Mouse (Mus musculus): ENCODE measurements around the gene Qrsl1. TPM values are rescaled to one million over a fixed set of nuclear protein-coding genes. Genes with fewer than 3 reads are reported as not detected.

Gene Qrsl1
- polyA plus RNA-seq, 1 experiment from 2014 or later: 24.4 TPM

DNA sequence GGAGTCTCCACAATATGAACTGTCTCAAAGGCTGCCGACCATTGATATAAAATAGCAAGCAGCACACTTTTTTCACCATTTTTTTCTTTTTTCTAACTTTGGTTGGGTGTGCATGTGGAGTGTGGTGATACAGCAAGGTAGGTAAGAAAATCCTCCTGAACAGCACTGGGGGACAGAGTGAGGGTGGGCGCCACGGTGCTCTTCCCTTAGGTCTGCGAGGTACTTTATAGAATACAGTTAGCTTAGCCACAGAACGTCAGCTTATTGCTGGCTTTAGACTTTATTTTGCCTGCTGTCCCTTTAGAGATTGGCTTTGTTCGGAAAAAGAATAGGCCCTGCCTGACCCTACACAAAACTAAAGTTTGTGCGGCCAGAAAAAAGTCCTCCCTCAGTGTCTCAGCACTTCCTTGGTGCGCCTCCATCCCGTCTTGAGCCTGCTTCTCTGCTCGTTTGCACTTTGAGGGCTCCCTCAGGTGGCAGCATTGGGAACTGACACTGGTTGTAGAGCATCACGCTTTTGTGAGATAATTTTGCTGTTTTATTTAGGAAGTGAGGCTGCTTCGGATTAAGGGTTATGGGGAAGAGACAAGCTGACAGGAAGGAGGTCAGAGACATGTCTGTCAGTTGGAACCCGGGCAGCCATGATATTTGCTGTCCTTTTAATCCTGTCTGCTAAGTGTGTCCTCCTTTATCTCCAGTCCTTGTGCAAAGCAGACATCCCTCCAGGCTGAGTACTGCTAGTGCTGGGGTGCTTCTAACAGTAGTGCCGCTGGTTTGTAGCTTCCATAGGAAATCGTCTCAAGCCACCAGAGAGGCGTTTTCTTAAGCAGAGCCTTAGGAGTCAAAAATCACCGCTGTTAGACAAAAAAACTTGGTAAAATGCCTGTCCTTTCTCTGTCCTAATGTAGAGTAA, 17.4 kb upstream of the Qrsl1 start:
- H3K4me1 ChIP-seq (ENCODE audit: control insufficient read depth, insufficient read depth, low read length): peaks cover 5% of the 10 kb centered on the region; the same call in 1 of the 2 replicates
- no peaks in the 10 kb centered on the region for H3K36me3 ChIP-seq (ENCODE audit: control insufficient read depth, insufficient read depth, low read length)
- H3K27ac ChIP-seq (ENCODE audit: low read length): no peak overlapping the region
- H3K9ac ChIP-seq (replicated peaks; ENCODE audit: low read depth, low read length): no peak overlapping the region
- H3K4me2 ChIP-seq (replicated peaks; ENCODE audit: low read depth, low read length): no peak overlapping the region
- no peak for ATAC-seq (ENCODE audit: insufficient number of reproducible peaks, insufficient read depth, low FRiP score, low read depth)
- no peaks in the 10 kb centered on the region for H3K27me3 ChIP-seq (ENCODE audit: control insufficient read depth, insufficient read depth, low read length)
- no peak overlapping the region for H3K4me3 ChIP-seq (ENCODE audit: low read depth, low read length)
- 43% methylated on average over 17 of the region's 17 CpGs for WGBS
- H3K9me3 ChIP-seq (ENCODE audit: control insufficient read depth, low read depth, low read length): no peaks in the 10 kb centered on the region

- Histone ChIP-seq H3K36me3 (ENCODE audit: control insufficient read depth, insufficient read depth, low read length) (no peaks in the 10 kb centered on the region), H3K27me3 (ENCODE audit: control insufficient read depth, insufficient read depth, low read length) (no peaks in the 10 kb centered on the region), H3K4me2 (replicated peaks; ENCODE audit: low read depth, low read length) (no peak overlapping the region), H3K4me3 (ENCODE audit: low read depth, low read length) (no peak overlapping the region), H3K27ac (ENCODE audit: low read length) (no peak overlapping the region), H3K9me3 (ENCODE audit: control insufficient read depth, low read depth, low read length) (no peaks in the 10 kb centered on the region), H3K4me1 (ENCODE audit: control insufficient read depth, insufficient read depth, low read length) (peaks cover 5% of the 10 kb centered on the region; the same call in 1 of the 2 replicates), H3K9ac (replicated peaks; ENCODE audit: low read depth, low read length) (no peak overlapping the region)
- 81% methylated on average over 2 of the region's 2 CpGs for WGBS
- no peak for ATAC-seq (ENCODE audit: insufficient number of reproducible peaks, insufficient read depth, low FRiP score, low read depth)
These were observed 15.2 kb upstream of the Qrsl1 start for GRCm38 (mm10) chr10:43916737-43917136.

- Histone ChIP-seq H3K36me3 (ENCODE audit: control insufficient read depth, insufficient read depth, low read length) (no peaks in the 10 kb centered on the region), H3K4me1 (ENCODE audit: control insufficient read depth, insufficient read depth, low read length) (peaks cover 5% of the 10 kb centered on the region; the same call in 1 of the 2 replicates), H3K9me3 (ENCODE audit: control insufficient read depth, low read depth, low read length) (no peaks in the 10 kb centered on the region), H3K4me3 (ENCODE audit: low read depth, low read length) (no peak overlapping the region), H3K9ac (replicated peaks; ENCODE audit: low read depth, low read length) (no peak overlapping the region), H3K4me2 (replicated peaks; ENCODE audit: low read depth, low read length) (no peak overlapping the region), H3K27me3 (ENCODE audit: control insufficient read depth, insufficient read depth, low read length) (no peaks in the 10 kb centered on the region), H3K27ac (ENCODE audit: low read length) (no peak overlapping the region)
- no peak for ATAC-seq (ENCODE audit: insufficient number of reproducible peaks, insufficient read depth, low FRiP score, low read depth)
- 79% methylated on average over 12 of the region's 12 CpGs for whole genome bisulfite sequencing
These were observed 14.6 kb upstream of the Qrsl1 start for GRCm38 (mm10) chr10:43916181-43916580.

- H3K9me3 ChIP-seq (ENCODE audit: control insufficient read depth, low read depth, low read length): no peaks in the 10 kb centered on the region
- ATAC-seq (ENCODE audit: insufficient number of reproducible peaks, insufficient read depth, low FRiP score, low read depth): no peak
- no peak overlapping the region for H3K4me2 ChIP-seq (replicated peaks; ENCODE audit: low read depth, low read length)
- 86% methylated on average over 3 of the region's 3 CpGs for WGBS
- H3K27me3 ChIP-seq (ENCODE audit: control insufficient read depth, insufficient read depth, low read length): no peaks in the 10 kb centered on the region
- H3K36me3 ChIP-seq (ENCODE audit: control insufficient read depth, insufficient read depth, low read length): no peaks in the 10 kb centered on the region
- no peak overlapping the region for H3K27ac ChIP-seq (ENCODE audit: low read length)
- no peak overlapping the region for H3K9ac ChIP-seq (replicated peaks; ENCODE audit: low read depth, low read length)
- H3K4me3 ChIP-seq (ENCODE audit: low read depth, low read length): no peak overlapping the region
- peaks cover 3% of the 10 kb centered on the region; the same call in 1 of the 2 replicates for H3K4me1 ChIP-seq (ENCODE audit: control insufficient read depth, insufficient read depth, low read length)
These were observed 10.7 kb upstream of the Qrsl1 start for GRCm38 (mm10) chr10:43912236-43912635.

DNA sequence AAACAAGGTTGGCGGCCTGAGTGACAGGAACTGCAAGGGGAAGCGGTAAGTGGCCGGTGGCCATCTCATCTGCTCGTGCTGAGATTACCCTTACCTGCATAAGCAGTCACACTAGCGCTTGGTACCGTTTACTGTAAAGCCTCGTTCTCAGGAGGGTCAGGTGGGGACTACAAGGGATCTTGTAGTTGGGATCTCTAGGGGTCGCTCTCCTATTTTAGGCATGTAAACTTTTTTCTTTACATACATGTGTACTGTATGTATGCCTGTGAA, 9.3 kb upstream of the Qrsl1 start:
- H3K4me3 ChIP-seq (ENCODE audit: low read depth, low read length): no peak overlapping the region
- no peaks in the 10 kb centered on the region for H3K4me1 ChIP-seq (ENCODE audit: control insufficient read depth, insufficient read depth, low read length)
- no peak overlapping the region for H3K4me2 ChIP-seq (replicated peaks; ENCODE audit: low read depth, low read length)
- ATAC-seq (ENCODE audit: insufficient number of reproducible peaks, insufficient read depth, low FRiP score, low read depth): no peak
- no peak overlapping the region for H3K9ac ChIP-seq (replicated peaks; ENCODE audit: low read depth, low read length)
- WGBS: 86% methylated on average over 8 of the region's 8 CpGs
- no peaks in the 10 kb centered on the region for H3K9me3 ChIP-seq (ENCODE audit: control insufficient read depth, low read depth, low read length)
- H3K27ac ChIP-seq (ENCODE audit: low read length): no peak overlapping the region
- H3K27me3 ChIP-seq (ENCODE audit: control insufficient read depth, insufficient read depth, low read length): no peaks in the 10 kb centered on the region
- no peaks in the 10 kb centered on the region for H3K36me3 ChIP-seq (ENCODE audit: control insufficient read depth, insufficient read depth, low read length)

GRCm38 (mm10) chr10:43910032-43910872, 8.7 kb upstream of the Qrsl1 start:
- WGBS: 75% methylated on average over 12 of the region's 12 CpGs
- H3K27me3 ChIP-seq (ENCODE audit: control insufficient read depth, insufficient read depth, low read length): no peaks in the 10 kb centered on the region
- H3K4me3 ChIP-seq (ENCODE audit: low read depth, low read length): no peak overlapping the region
- no peak overlapping the region for H3K27ac ChIP-seq (ENCODE audit: low read length)
- H3K36me3 ChIP-seq (ENCODE audit: control insufficient read depth, insufficient read depth, low read length): no peaks in the 10 kb centered on the region
- H3K9me3 ChIP-seq (ENCODE audit: control insufficient read depth, low read depth, low read length): no peaks in the 10 kb centered on the region
- H3K4me1 ChIP-seq (ENCODE audit: control insufficient read depth, insufficient read depth, low read length): no peaks in the 10 kb centered on the region
- peak; percentile 53; the same call in 1 of the 2 replicates for ATAC-seq (ENCODE audit: insufficient number of reproducible peaks, insufficient read depth, low FRiP score, low read depth)
- no peak overlapping the region for H3K4me2 ChIP-seq (replicated peaks; ENCODE audit: low read depth, low read length)
- H3K9ac ChIP-seq (replicated peaks; ENCODE audit: low read depth, low read length): no peak overlapping the region

DNA sequence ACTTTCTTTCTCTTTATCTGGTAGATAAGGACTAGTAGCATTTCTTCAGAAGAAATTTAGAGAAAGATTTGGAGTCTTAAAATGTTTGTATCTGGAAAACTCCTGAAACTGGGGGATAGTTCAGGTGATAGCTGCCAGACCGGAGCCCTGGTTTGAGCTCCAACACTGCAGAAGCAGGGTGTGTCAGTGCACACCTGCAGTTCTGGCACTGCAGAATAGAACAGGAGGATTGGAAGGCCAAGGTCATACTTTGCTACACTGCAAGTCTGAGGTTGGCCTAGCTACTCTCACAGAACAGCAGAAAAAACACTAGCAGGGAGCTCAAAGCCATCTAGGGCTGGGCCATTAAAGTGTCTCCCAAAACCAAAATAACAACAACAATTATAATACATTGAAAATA, 3.0 kb upstream of the Qrsl1 start:
- WGBS: 68% methylated on average over 1 of the region's 1 CpGs
- ATAC-seq (ENCODE audit: insufficient number of reproducible peaks, insufficient read depth, low FRiP score, low read depth): no peak
- no peak overlapping the region for H3K27ac ChIP-seq (ENCODE audit: low read length)

DNA sequence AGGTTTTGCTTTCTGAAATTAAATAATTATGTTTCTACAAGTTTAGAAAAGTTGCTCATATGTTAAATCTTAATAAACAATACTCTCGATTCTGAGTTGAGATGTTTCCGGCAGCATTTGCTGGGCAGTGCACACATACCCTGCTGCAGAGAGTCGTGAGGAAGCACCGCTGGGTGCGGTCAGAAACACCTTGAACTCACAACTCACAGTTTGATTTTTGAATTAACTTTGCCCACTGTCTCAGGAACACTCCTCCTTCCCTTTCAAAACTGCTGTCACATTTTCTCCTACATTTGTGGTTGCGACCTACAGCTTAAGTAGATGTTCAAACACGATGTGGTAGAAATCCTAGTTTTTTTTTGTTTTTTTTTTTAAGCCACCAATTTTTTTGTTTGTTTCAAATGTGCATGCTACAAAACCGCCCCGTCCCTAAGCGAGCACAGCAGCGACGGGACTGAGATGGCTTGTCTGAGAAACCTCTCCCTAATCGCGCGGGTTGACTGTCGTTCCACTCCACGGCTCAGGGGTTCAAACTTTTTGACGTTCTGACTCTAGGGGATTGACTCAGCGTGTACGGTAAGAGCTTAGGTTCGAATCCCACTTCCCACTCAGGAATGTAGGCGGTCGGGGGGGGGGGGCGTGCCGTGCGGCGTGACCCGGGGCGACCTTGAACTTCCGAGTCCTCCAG, 518 bp downstream of the Qrsl1 start:
- Histone ChIP-seq H3K4me3 (ENCODE audit: low read depth, low read length) (peak overlapping the region; percentile 62), H3K9me3 (ENCODE audit: control insufficient read depth, low read depth, low read length) (no peaks in the 10 kb centered on the region), H3K9ac (replicated peaks; ENCODE audit: low read depth, low read length) (peak overlapping the region; percentile 52), H3K27me3 (ENCODE audit: control insufficient read depth, insufficient read depth, low read length) (no peaks in the 10 kb centered on the region), H3K4me1 (ENCODE audit: control insufficient read depth, insufficient read depth, low read length) (peaks cover 10% of the 10 kb centered on the region), H3K4me2 (replicated peaks; ENCODE audit: low read depth, low read length) (peak overlapping the region; percentile 79), H3K36me3 (ENCODE audit: control insufficient read depth, insufficient read depth, low read length) (no peaks in the 10 kb centered on the region), H3K27ac (ENCODE audit: low read length) (peak overlapping the region; percentile 61; the same call in 1 of the 2 replicates)
- ATAC-seq (ENCODE audit: insufficient number of reproducible peaks, insufficient read depth, low FRiP score, low read depth): no peak; the same call in 1 of the 2 replicates
- 7% methylated on average over 30 of the region's 30 CpGs for WGBS

More for the DNA sequence above, 3.0 kb upstream of the Qrsl1 start:
- Histone ChIP-seq H3K9me3 (ENCODE audit: control insufficient read depth, low read depth, low read length) (no peaks in the 10 kb centered on the region), H3K9ac (replicated peaks; ENCODE audit: low read depth, low read length) (no peak overlapping the region), H3K4me2 (replicated peaks; ENCODE audit: low read depth, low read length) (no peak overlapping the region), H3K36me3 (ENCODE audit: control insufficient read depth, insufficient read depth, low read length) (no peaks in the 10 kb centered on the region), H3K27me3 (ENCODE audit: control insufficient read depth, insufficient read depth, low read length) (no peaks in the 10 kb centered on the region), H3K4me3 (ENCODE audit: low read depth, low read length) (no peak overlapping the region), H3K4me1 (ENCODE audit: control insufficient read depth, insufficient read depth, low read length) (peaks cover 10% of the 10 kb centered on the region)
